Mouse (Mus musculus) hindbrain, embryonic 10.5 days (tissue): ENCODE data around the gene Eps8. TPM values are rescaled to one million over a fixed set of nuclear protein-coding genes. Genes with fewer than 3 reads are reported as not detected.
A peak's percentile ranks its signal among the peaks of the same experiment; 100 is the strongest.
"Not testable (repeated sequence)": the region's sequence is repeated elsewhere in the genome, so short reads cannot be mapped to it uniquely, and the experiment has no call there.

ENCODE experiments used
- DNase-seq: peaks from one replicate; pipeline ENCODE4 v3.0.0-alpha.2; 2017; ENCODE audit warnings: low spot score
- H3K27ac ChIP-seq: fragments of 300-500 bp; sonication (generic); 2 replicates; pipeline ENCODE4 v1.5.1; 2016; ENCODE audit warnings: mild to moderate bottlenecking, moderate library complexity
- H3K27me3 ChIP-seq: fragments of 300-500 bp; sonication (generic); 2 replicates; pipeline ENCODE4 v1.6.1; 2016; ENCODE audit warnings: mild to moderate bottlenecking; ENCODE audit not compliant: poor library complexity, insufficient read depth, severe bottlenecking
- H3K36me3 ChIP-seq: fragments of 300-500 bp; sonication (generic); 2 replicates; pipeline ENCODE4 v1.6.1; 2016; ENCODE audit warnings: mild to moderate bottlenecking, moderate library complexity
- H3K4me1 ChIP-seq: fragments of 300-500 bp; sonication (generic); replicated peaks from 2 replicates; pipeline ENCODE4 v1.6.1; 2016; ENCODE audit warnings: mild to moderate bottlenecking
- H3K4me3 ChIP-seq: fragments of 300-500 bp; sonication (generic); 2 replicates; pipeline ENCODE4 v1.5.1; 2016; ENCODE audit warnings: mild to moderate bottlenecking, moderate library complexity
- H3K9me3 ChIP-seq: fragments of 300-500 bp; sonication (generic); 2 replicates; pipeline ENCODE4 v1.6.1; 2016; ENCODE audit warnings: mild to moderate bottlenecking, moderate library complexity
- WGBS: fragments of 180-500 bp; shearing (Covaris S2); methylation state at CpG from one replicate; pipeline ENCODE4 v1.1.7; 2016; 5-methylcytosine and 5-hydroxymethylcytosine counted together
- polyA plus RNA-seq: library from polyadenylated mRNA; unstranded; fragments of >200 nt; fragmentation: Nextera tagmentation; extraction: Ambion mirVana; gene quantifications from 2 replicates; pipeline ENCODE4 v1.2.1, GENCODE M21; 2016

Gene Eps8
- polyA plus RNA-seq, 1 experiment from 2014 or later, result 5.8 TPM

DNA sequence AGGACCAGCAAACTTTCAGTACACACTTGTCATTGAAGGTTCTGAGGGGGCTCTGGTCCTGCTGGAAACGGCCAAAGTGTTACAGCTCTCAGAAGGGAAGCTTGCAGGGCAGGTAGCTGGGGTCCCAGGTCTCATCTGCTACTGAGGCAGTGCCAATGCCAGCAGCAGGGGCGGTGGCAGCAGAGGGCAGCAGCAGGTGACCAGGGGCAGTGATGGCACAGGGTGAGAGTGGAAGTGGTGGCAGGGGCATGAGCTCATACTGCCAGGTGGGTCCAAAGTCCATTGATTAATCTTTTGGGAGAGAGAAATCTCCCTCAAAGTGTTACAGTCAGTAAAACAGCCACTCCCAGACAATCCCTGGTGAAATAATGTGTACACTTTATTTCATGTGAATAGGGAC lies 188.4 kb downstream of the Eps8 start:
- Histone ChIP-seq H3K4me3 (no peak overlapping the region), H3K4me1 (0 out of 2 replicates have a peak, but pooled peaks cover 8% of the 10 kb centered on the region), H3K27me3 (no peaks in the 10 kb centered on the region), H3K27ac (no peak overlapping the region), H3K9me3 (peaks cover 3% of the 10 kb centered on the region; the same call in 1 of the 2 replicates), H3K36me3 (no peaks in the 10 kb centered on the region)
- no peak for DNase-seq
- WGBS, result 81% methylated on average over 2 of the region's 2 CpGs

DNA sequence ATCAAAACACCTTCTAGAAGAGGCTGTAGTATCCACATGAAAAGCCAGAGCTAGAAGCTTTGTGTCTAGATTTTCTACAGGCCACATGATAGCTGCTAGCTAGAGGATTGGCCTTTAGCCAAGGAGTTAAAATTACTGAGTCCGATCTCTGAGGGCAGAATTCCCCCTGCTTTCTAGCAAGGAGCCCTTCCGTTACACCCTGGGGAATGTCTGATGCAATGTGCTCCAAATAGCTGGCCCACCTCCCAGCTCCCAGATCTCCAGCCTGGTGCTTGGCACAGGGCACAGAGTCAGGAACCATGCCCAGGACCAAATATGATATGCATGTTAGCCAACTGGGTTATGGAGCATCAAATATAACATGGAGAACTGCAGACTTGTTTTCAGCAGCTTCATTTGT lies 189.4 kb downstream of the Eps8 start:
- Histone ChIP-seq H3K4me3 (no peak overlapping the region), H3K27ac (no peak overlapping the region), H3K4me1 (0 out of 2 replicates have a peak, but pooled peaks cover 8% of the 10 kb centered on the region), H3K9me3 (peaks cover 3% of the 10 kb centered on the region; the same call in 1 of the 2 replicates), H3K27me3 (no peaks in the 10 kb centered on the region), H3K36me3 (no peaks in the 10 kb centered on the region)
- no peak for DNase-seq
- 76% methylated on average over 2 of the region's 2 CpGs for WGBS

DNA sequence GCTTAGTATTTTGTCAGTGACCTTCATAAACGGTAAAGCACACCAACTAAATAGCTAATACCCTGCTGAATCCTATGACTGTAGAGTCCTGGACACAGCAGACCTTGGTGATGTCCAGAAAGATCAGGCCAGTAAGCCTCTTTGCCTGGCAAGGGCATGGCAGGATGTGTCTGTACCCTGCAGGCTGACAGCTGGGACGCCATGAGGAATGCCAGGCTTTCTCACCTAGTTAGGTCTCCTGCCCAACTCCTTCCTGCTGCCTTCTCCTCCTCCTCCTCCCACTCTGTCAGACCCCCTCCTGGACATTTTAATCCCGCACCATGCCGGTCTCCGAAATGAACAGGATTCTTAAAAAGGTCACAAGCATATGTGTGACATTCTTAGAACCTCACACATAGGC lies 190.9 kb downstream of the Eps8 start:
- H3K27me3 ChIP-seq, result no peaks in the 10 kb centered on the region
- no peak for DNase-seq
- no peaks in the 10 kb centered on the region for H3K36me3 ChIP-seq
- H3K9me3 ChIP-seq, result no peaks in the 10 kb centered on the region
- 90% methylated on average over 5 of the region's 5 CpGs for WGBS
- H3K4me1 ChIP-seq, result 0 out of 2 replicates have a peak, but pooled peaks cover 8% of the 10 kb centered on the region
- H3K27ac ChIP-seq, result no peak overlapping the region
- no peak overlapping the region for H3K4me3 ChIP-seq

DNA sequence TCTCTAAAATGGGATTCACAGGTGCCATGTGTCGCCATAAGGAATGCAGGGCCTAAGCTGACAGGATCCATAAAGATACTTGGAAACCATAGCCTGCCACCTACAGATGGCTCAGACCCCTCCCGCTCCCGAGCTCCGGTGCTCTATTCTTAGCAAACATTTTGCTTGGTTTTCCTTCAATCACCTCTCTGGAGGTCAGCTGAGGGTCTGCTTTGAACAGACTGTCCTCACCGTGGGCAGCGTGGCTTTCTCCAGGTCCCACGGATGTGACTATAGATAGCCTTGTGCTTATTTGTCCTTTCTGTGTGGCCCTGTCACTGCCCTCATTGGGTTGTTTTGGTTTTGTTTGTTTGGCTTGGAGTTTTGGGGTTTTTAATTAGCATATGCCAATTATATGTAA lies 196.5 kb downstream of the Eps8 start:
- WGBS, result 80% methylated on average over 7 of the region's 7 CpGs
- DNase-seq, result no peak
- H3K27ac ChIP-seq, result no peak overlapping the region

DNA sequence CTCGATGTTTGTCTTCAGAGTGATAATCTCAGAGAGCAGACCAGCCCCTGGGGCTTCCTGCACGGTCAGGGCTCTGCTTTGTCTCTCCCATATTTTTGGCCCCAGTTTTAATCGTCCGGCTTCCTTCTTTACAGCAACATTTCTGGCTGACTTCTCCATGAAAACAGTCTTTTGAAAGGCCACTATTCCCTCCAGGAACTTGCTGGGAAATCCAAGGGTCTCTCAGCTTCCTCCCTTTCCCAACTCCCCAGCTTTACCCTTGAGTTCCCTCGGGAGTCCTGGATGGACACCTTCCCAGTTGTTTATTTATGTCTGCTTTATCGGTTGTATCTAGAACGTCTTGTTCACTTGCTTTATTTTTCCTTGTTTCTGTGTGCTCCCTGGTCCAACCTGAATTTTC lies 197.5 kb downstream of the Eps8 start:
- Histone ChIP-seq H3K9me3 (no peaks in the 10 kb centered on the region), H3K36me3 (no peaks in the 10 kb centered on the region), H3K4me1 (no peaks in the 10 kb centered on the region), H3K27ac (no peak overlapping the region), H3K4me3 (no peak overlapping the region), H3K27me3 (no peaks in the 10 kb centered on the region)
- DNase-seq, result no peak
- 62% methylated on average over 7 of the region's 7 CpGs for WGBS

More for the DNA sequence above, 196.5 kb downstream of the Eps8 start:
- no peaks in the 10 kb centered on the region for H3K4me1 ChIP-seq
- H3K4me3 ChIP-seq, result no peak overlapping the region
- no peaks in the 10 kb centered on the region for H3K36me3 ChIP-seq
- H3K9me3 ChIP-seq, result no peaks in the 10 kb centered on the region
- H3K27me3 ChIP-seq, result no peaks in the 10 kb centered on the region

DNA sequence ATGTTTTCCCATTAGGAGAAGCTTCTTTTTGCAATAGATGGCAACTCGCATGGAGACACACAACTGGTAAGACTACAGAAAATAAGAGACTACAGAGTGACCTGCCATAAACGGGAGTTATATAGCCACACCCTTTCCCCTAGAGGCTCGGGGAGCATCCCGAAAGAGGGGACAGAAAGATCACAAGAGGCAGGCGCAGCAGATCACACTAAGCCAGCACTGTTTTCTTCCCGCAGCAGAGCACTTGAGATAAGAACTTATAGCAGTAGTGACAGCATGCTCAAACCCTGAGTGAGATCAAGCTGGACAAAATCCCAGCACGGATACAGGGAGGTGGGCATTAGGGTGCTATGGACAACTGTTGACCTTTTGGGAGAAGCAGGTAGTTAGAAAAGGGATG lies 198.6 kb downstream of the Eps8 start:
- H3K4me1 ChIP-seq, result no peaks in the 10 kb centered on the region
- H3K27me3 ChIP-seq, result no peaks in the 10 kb centered on the region
- 75% methylated on average over 7 of the region's 7 CpGs for WGBS
- H3K36me3 ChIP-seq, result no peaks in the 10 kb centered on the region
- H3K4me3 ChIP-seq, result no peak overlapping the region
- no peak overlapping the region for H3K27ac ChIP-seq
- DNase-seq, result no peak
- H3K9me3 ChIP-seq, result no peaks in the 10 kb centered on the region

DNA sequence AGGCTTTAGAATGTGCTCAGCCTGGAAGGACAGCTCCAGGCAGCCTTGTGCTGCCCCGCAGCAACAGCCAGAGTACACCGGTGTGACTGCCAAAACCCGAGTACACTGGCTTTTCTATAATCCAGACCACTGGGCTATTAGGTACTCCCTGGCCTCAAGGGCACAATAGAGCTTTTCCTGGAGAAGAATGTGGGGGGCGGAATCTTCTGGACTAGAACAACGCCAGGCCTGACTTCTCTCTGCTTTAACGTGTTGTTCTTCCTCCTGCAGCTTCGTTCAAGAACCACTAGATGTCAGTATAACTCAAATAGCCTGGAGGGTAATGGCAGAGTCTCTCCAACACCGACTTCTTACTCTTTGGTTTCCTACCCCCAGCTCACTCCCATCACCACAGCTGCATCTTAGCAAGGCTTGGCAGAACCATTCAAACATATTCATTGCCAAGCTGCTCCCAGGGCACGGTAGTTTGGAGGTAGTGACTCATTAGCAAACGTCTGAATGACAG lies 199.1 kb downstream of the Eps8 start:
- 15% methylated on average over 10 of the region's 10 CpGs for WGBS
- H3K27me3 ChIP-seq, result no peaks in the 10 kb centered on the region
- H3K4me3 ChIP-seq, result no peak overlapping the region
- no peak overlapping the region for H3K27ac ChIP-seq
- peak; percentile 25 for DNase-seq
- no peaks in the 10 kb centered on the region for H3K36me3 ChIP-seq
- no peaks in the 10 kb centered on the region for H3K4me1 ChIP-seq
- H3K9me3 ChIP-seq, result no peaks in the 10 kb centered on the region

DNA sequence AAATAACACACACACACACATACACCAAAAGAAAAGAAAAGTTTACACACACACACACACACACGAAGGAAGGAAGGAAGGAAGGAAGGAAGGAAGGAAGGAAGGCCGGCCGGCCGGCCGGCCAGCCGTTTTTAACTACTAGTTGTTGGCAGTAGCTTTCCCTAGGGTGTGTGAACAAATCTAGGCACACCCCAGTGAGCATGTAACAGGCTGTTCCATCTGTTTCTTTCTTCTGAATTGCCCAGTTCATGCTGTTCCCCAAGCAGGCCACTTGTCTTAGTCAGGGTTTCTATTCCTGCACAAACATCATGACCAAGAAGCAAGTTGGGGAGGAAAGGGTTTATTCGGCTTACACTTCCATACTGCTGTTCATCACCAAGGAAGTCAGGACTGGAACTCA lies 208.6 kb downstream of the Eps8 start:
- DNase-seq, H3K9me3 ChIP-seq, H3K27ac ChIP-seq, H3K27me3 ChIP-seq, H3K4me1 ChIP-seq, H3K36me3 ChIP-seq, H3K4me3 ChIP-seq: not testable (repeated sequence)
- WGBS, result 87% methylated on average over 7 of the region's 7 CpGs

DNA sequence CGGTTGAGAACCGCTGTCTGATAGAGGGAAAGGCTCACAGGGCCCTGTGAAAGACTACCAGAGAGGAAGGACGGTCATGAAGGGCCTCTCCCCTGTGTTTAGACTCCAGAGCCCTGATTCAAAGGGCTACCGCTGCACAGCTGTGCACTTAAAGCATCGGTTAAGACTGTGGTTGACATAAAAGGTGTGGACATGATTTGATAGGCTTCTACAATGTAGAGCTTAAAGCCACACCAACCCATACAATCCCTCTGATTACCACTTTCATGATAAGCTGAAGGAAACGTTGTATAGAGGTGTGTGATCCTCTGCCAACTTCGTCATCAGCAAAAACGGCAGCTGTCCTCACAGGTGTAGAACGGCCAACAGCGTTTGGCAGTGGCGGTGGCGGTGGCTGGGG lies 211.6 kb downstream of the Eps8 start:
- DNase-seq, result no peak
- Histone ChIP-seq H3K27me3 (no peaks in the 10 kb centered on the region; the same call in 1 of the 2 replicates), H3K27ac (no peak overlapping the region), H3K36me3 (peaks cover 5% of the 10 kb centered on the region; the same call in 1 of the 2 replicates), H3K4me3 (no peak overlapping the region), H3K4me1 (peaks cover 8% of the 10 kb centered on the region), H3K9me3 (no peaks in the 10 kb centered on the region)
- 91% methylated on average over 12 of the region's 12 CpGs for WGBS

DNA sequence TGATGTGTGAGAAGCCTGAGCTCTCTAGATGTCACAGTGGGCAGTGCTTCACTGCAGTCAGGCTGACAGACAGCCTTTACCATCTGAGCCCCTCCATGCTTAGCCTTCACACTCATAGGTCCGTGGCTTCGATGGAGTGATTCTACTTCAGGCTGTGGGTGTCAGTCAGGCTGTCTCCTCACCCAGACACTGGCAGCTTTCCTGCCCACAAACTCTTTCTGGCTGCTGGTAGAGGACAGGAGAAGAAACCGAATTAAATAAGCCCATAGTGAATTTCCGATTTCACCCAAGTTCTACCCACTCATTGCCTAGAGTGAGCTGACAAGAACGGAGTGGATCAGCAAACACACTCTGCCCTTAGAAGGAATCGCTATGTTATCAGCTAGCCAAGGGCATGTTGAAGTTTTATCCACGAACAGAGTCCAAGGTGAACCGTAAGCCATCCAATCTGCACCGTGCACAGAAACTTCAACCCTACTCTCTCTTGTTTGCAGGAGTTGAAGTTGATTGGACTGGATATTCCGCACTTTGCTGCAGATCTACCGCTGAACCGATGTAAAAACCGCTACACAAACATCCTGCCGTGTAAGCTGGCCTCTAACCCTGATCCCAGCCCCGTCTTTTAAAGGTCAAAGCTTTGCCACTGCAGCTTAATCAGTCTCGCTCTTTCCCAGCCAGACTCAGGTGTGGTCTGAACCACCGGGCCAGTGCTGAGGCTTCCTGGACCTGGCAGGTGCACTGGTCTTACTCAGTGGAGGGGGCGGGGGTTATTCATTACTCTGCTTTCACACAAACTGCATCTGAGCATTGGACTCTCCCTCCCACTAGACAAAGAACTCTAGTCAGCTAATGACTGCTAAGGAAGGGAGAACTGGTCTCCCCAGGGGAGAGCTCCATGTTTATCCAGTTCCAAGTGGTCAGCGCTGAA lies 213.9 kb downstream of the Eps8 start:
- H3K27me3 ChIP-seq, result peaks cover 5% of the 10 kb centered on the region

DNA sequence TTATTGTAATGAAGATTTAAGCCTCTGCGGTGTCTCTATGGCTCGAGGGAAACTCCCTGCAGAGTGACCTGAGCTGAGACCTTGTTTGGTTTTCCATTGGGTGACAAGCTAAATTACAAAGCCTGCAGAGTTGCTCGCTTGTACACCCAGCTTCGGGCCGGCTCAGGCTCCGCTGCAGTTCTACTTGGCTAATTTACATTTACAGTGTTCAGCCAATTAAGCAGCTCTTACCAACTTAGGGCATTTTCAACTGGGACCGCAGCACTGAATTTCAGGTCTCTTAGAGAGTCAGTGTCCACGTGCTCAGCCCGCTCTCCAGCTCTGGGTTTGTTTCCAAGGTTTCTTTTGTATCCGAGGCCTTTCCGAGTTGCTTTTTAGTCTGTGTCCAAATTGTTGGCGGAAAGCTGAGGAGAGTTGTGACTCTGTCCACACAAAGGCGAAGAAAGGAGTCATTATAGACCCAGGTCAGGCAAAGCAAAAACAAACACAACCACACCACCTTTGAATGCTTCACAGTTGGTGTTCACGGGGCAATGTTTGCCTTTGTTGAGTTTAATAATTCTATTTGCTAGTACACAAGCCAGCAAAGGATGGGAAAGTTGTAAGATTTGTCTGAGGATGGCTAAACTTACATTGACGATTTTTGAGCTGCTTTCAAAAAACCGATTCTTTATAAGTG lies 216.6 kb downstream of the Eps8 start:
- Histone ChIP-seq H3K4me1 (peaks cover 24% of the 10 kb centered on the region), H3K4me3 (peak overlapping the region; percentile 11; the same call in 1 of the 2 replicates), H3K9me3 (no peaks in the 10 kb centered on the region), H3K27me3 (peaks cover 5% of the 10 kb centered on the region), H3K27ac (peak overlapping the region; percentile 62), H3K36me3 (peaks cover 5% of the 10 kb centered on the region; the same call in 1 of the 2 replicates)
- DNase-seq, result peak; percentile 46
- 20% methylated on average over 16 of the region's 16 CpGs for WGBS

More for the DNA sequence above, 213.9 kb downstream of the Eps8 start:
- Histone ChIP-seq H3K4me1 (peaks cover 17% of the 10 kb centered on the region), H3K27ac (no peak overlapping the region), H3K4me3 (no peak overlapping the region), H3K9me3 (no peaks in the 10 kb centered on the region), H3K36me3 (peaks cover 5% of the 10 kb centered on the region; the same call in 1 of the 2 replicates)
- WGBS, result 84% methylated on average over 19 of the region's 19 CpGs
- no peak for DNase-seq

DNA sequence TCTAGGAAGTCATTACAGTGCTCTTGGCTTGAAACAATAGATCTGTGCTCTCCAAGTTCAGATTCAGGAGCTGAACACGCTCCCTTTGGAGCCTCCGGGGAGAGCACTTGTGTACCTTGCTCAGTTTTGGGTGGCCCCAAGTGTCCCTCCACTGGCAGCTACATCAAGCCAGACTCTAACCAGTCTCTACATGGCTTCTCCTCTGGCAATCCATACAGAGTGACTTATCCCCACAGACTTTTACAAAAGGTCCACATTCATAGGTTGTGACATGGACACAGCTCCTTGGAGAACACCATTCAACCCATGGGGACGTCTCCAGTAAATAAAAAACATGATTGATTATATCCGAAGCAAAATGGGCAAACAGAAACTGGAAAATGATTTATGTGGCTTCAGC lies 217.2 kb downstream of the Eps8 start:
- 70% methylated on average over 4 of the region's 4 CpGs for WGBS
- DNase-seq, result no peak
- Histone ChIP-seq H3K4me3 (no peak overlapping the region), H3K4me1 (peaks cover 24% of the 10 kb centered on the region), H3K27me3 (peaks cover 5% of the 10 kb centered on the region), H3K9me3 (no peaks in the 10 kb centered on the region), H3K36me3 (no peaks in the 10 kb centered on the region), H3K27ac (peak overlapping the region; percentile 62)
